Mouse (Mus musculus): ENCODE data around the gene Ift88. TPM values are rescaled to one million over a fixed set of nuclear protein-coding genes. Genes with fewer than 3 reads are reported as not detected.

Gene Ift88
- polyA plus RNA-seq, 1 experiment from 2014 or later: 11.5 TPM

- no peaks in the 10 kb centered on the region for H3K9me3 ChIP-seq
- WGBS: 93% methylated on average over 2 of the region's 2 CpGs
These were observed 51.2 kb downstream of the Ift88 start for GRCm38 (mm10) chr14:57475057-57475456.

GRCm38 (mm10) chr14:57482262-57482661, 58.4 kb downstream of the Ift88 start:
- H3K4me3 ChIP-seq: no peak overlapping the region
- no peak overlapping the region for H3K27ac ChIP-seq
- H3K36me3 ChIP-seq: no peaks in the 10 kb centered on the region
- H3K9me3 ChIP-seq: no peaks in the 10 kb centered on the region
- no peaks in the 10 kb centered on the region for H3K4me1 ChIP-seq (replicated peaks)
- 94% methylated on average over 2 of the region's 2 CpGs for WGBS
- no peak for DNase-seq (ENCODE audit: low spot score)
- no peaks in the 10 kb centered on the region for H3K27me3 ChIP-seq (ENCODE audit: insufficient read depth, poor library complexity, severe bottlenecking)

More at GRCm38 (mm10) chr14:57475057-57475456, 51.2 kb downstream of the Ift88 start:
- DNase-seq (ENCODE audit: low spot score): no peak
- no peak overlapping the region for H3K4me3 ChIP-seq
- no peak overlapping the region for H3K27ac ChIP-seq
- no peaks in the 10 kb centered on the region for H3K27me3 ChIP-seq (ENCODE audit: insufficient read depth, poor library complexity, severe bottlenecking)
- H3K4me1 ChIP-seq (replicated peaks): peaks cover 4% of the 10 kb centered on the region; the same call in 1 of the 2 replicates
- peaks cover 9% of the 10 kb centered on the region; the same call in 1 of the 2 replicates for H3K36me3 ChIP-seq

- H3K4me1 ChIP-seq (replicated peaks): no peaks in the 10 kb centered on the region
- H3K27me3 ChIP-seq (ENCODE audit: insufficient read depth, poor library complexity, severe bottlenecking): no peaks in the 10 kb centered on the region
- H3K4me3 ChIP-seq: no peak overlapping the region
- WGBS: 96% methylated on average over 6 of the region's 6 CpGs
- no peaks in the 10 kb centered on the region for H3K36me3 ChIP-seq
- no peak overlapping the region for H3K27ac ChIP-seq
- no peak for DNase-seq (ENCODE audit: low spot score)
- no peaks in the 10 kb centered on the region for H3K9me3 ChIP-seq
These were observed 60.3 kb downstream of the Ift88 start for GRCm38 (mm10) chr14:57484183-57484582.

- DNase-seq (ENCODE audit: low spot score): no peak
- Histone ChIP-seq H3K4me3 (no peak overlapping the region), H3K27me3 (ENCODE audit: insufficient read depth, poor library complexity, severe bottlenecking) (no peaks in the 10 kb centered on the region), H3K27ac (no peak overlapping the region), H3K9me3 (no peaks in the 10 kb centered on the region), H3K36me3 (peaks cover 13% of the 10 kb centered on the region), H3K4me1 (replicated peaks) (no peaks in the 10 kb centered on the region)
- 80% methylated on average over 3 of the region's 3 CpGs for WGBS
These were observed 65.8 kb downstream of the Ift88 start for GRCm38 (mm10) chr14:57489696-57490095.

GRCm38 (mm10) chr14:57493840-57494239, 70.0 kb downstream of the Ift88 start:
- Histone ChIP-seq H3K27ac (no peak overlapping the region), H3K4me3 (no peak overlapping the region), H3K27me3 (ENCODE audit: insufficient read depth, poor library complexity, severe bottlenecking) (no peaks in the 10 kb centered on the region), H3K4me1 (replicated peaks) (no peaks in the 10 kb centered on the region), H3K9me3 (no peaks in the 10 kb centered on the region), H3K36me3 (peaks cover 13% of the 10 kb centered on the region)
- 98% methylated on average over 2 of the region's 2 CpGs for WGBS
- DNase-seq (ENCODE audit: low spot score): no peak

GRCm38 (mm10) chr14:57503729-57504128, 79.9 kb downstream of the Ift88 start:
- Histone ChIP-seq H3K27me3 (ENCODE audit: insufficient read depth, poor library complexity, severe bottlenecking) (no peaks in the 10 kb centered on the region), H3K27ac (no peak overlapping the region), H3K36me3 (peaks cover 10% of the 10 kb centered on the region), H3K4me1 (replicated peaks) (no peaks in the 10 kb centered on the region), H3K9me3 (no peaks in the 10 kb centered on the region), H3K4me3 (no peak overlapping the region)
- DNase-seq (ENCODE audit: low spot score): no peak
- 91% methylated on average over 6 of the region's 6 CpGs for WGBS

- H3K9me3 ChIP-seq: no peaks in the 10 kb centered on the region
- no peaks in the 10 kb centered on the region for H3K27me3 ChIP-seq (ENCODE audit: insufficient read depth, poor library complexity, severe bottlenecking)
- H3K4me3 ChIP-seq: no peak overlapping the region
- no peaks in the 10 kb centered on the region for H3K36me3 ChIP-seq
- WGBS: 72% methylated on average over 6 of the region's 6 CpGs
- H3K27ac ChIP-seq: no peak overlapping the region
- DNase-seq (ENCODE audit: low spot score): no peak
- H3K4me1 ChIP-seq (replicated peaks): 0 out of 2 replicates have a peak, but pooled peaks cover 3% of the 10 kb centered on the region
These were observed 85.7 kb downstream of the Ift88 start for GRCm38 (mm10) chr14:57509554-57509953.

- no peak overlapping the region for H3K4me3 ChIP-seq
- no peak for DNase-seq (ENCODE audit: low spot score)
- H3K9me3 ChIP-seq: no peaks in the 10 kb centered on the region
- H3K27ac ChIP-seq: no peak overlapping the region
- peaks cover 3% of the 10 kb centered on the region; the same call in 1 of the 2 replicates for H3K36me3 ChIP-seq
- no peaks in the 10 kb centered on the region for H3K27me3 ChIP-seq (ENCODE audit: insufficient read depth, poor library complexity, severe bottlenecking)
- H3K4me1 ChIP-seq (replicated peaks): no peaks in the 10 kb centered on the region
- 87% methylated on average over 6 of the region's 6 CpGs for WGBS
These were observed 91.4 kb downstream of the Ift88 start for GRCm38 (mm10) chr14:57515156-57515762.

GRCm38 (mm10) chr14:57517001-57517400, 93.1 kb downstream of the Ift88 start:
- Histone ChIP-seq H3K36me3 (peaks cover 3% of the 10 kb centered on the region; the same call in 1 of the 2 replicates), H3K9me3 (no peaks in the 10 kb centered on the region), H3K4me3 (no peak overlapping the region), H3K4me1 (replicated peaks) (no peaks in the 10 kb centered on the region), H3K27ac (no peak overlapping the region), H3K27me3 (ENCODE audit: insufficient read depth, poor library complexity, severe bottlenecking) (no peaks in the 10 kb centered on the region)
- no peak for DNase-seq (ENCODE audit: low spot score)
- WGBS: 90% methylated on average over 7 of the region's 7 CpGs

- H3K27me3 ChIP-seq (ENCODE audit: insufficient read depth, poor library complexity, severe bottlenecking): peaks cover 56% of the 10 kb centered on the region
- WGBS: 91% methylated on average over 9 of the region's 9 CpGs
- no peak overlapping the region for H3K4me3 ChIP-seq
- DNase-seq (ENCODE audit: low spot score): no peak
- no peaks in the 10 kb centered on the region for H3K36me3 ChIP-seq
- peaks cover 11% of the 10 kb centered on the region for H3K4me1 ChIP-seq (replicated peaks)
- no peak overlapping the region for H3K27ac ChIP-seq
- H3K9me3 ChIP-seq: no peaks in the 10 kb centered on the region
These were observed 99.9 kb downstream of the Ift88 start for GRCm38 (mm10) chr14:57523762-57524161.

- WGBS: 7% methylated on average over 99 of the region's 104 CpGs
These were observed 101.0 kb downstream of the Ift88 start, which contains the start of gene Il17d for GRCm38 (mm10) chr14:57524671-57525387. Gene Il17d (plus strand): TSS chr14:57524777.

GRCm38 (mm10) chr14:57525388-57526049, 101.7 kb downstream of the Ift88 start:
- 2% methylated on average over 58 of the region's 60 CpGs for WGBS
- no peaks in the 10 kb centered on the region for H3K36me3 ChIP-seq
- H3K4me1 ChIP-seq (replicated peaks): peaks cover 17% of the 10 kb centered on the region
- no peaks in the 10 kb centered on the region for H3K9me3 ChIP-seq
- peaks cover 56% of the 10 kb centered on the region for H3K27me3 ChIP-seq (ENCODE audit: insufficient read depth, poor library complexity, severe bottlenecking)
- DNase-seq (ENCODE audit: low spot score): peak; percentile 74
- H3K27ac ChIP-seq: peak overlapping the region; percentile 82
- peak overlapping the region; percentile 80 for H3K4me3 ChIP-seq

More at GRCm38 (mm10) chr14:57524671-57525387, 101.0 kb downstream of the Ift88 start, which contains the start of gene Il17d:
- H3K4me1 ChIP-seq (replicated peaks): peaks cover 16% of the 10 kb centered on the region
- H3K27ac ChIP-seq: peak within 1 kb of the TSS; percentile 82
- H3K9me3 ChIP-seq: no peaks in the 10 kb centered on the region
- H3K27me3 ChIP-seq (ENCODE audit: insufficient read depth, poor library complexity, severe bottlenecking): peaks cover 56% of the 10 kb centered on the region
- H3K36me3 ChIP-seq: no peaks in the 10 kb centered on the region
- H3K4me3 ChIP-seq: peak within 1 kb of the TSS; percentile 80
- peak; percentile 65 for DNase-seq (ENCODE audit: low spot score)

Data from hindbrain, embryonic 10.5 days (tissue).